Mouse (Mus musculus) left cerebral cortex, postnatal 4 days (tissue): Measurements from ENCODE around the gene Tm6sf1. TPM values are rescaled to one million over a fixed set of nuclear protein-coding genes. Genes with fewer than 3 reads are reported as not detected.
A peak's percentile ranks its signal among the peaks of the same experiment; 100 is the strongest.

Experiments
- DNase-seq: peaks from one replicate; pipeline ENCODE4 v3.0.0-alpha.2; 2022
- intact Hi-C: fragments of 180-260 bp; cut with DNase I; formaldehyde crosslinking; loops from one replicate; pipeline ENCODE4 v1.15.1; 2025
- total RNA-seq, 2 experiments: library from RNA; stranded (reverse); gene quantifications; 2 replicates each; pipeline ENCODE4 v1.2.3; 2021

The Tm6sf1 gene
- total RNA-seq, 2 experiments from 2014 or later: 13.9 to 14.1 TPM

GRCm38 (mm10) chr7:81880286-81880685 lies 21.5 kb downstream of the Tm6sf1 start:
- no peak for DNase-seq
- intact Hi-C loops: no loop called here

GRCm38 (mm10) chr7:81880797-81881196 lies 22.0 kb downstream of the Tm6sf1 start:
- intact Hi-C loops: no loop called here
- no peak for DNase-seq

GRCm38 (mm10) chr7:81881600-81881999 lies 22.8 kb downstream of the Tm6sf1 start:
- DNase-seq: peak; percentile 49
- intact Hi-C loops: no loop called here

GRCm38 (mm10) chr7:81885128-81885527 lies 26.3 kb downstream of the Tm6sf1 start:
- DNase-seq: no peak
- intact Hi-C loops: no loop called here

GRCm38 (mm10) chr7:81899361-81899760 lies 40.6 kb downstream of the Tm6sf1 start:
- DNase-seq: no peak
- intact Hi-C loops: no loop called here

- intact Hi-C loops: no loop called here
- no peak for DNase-seq
These were observed 45.3 kb downstream of the Tm6sf1 start for GRCm38 (mm10) chr7:81904094-81904493.

- DNase-seq: no peak
- intact Hi-C loops: no loop called here
These were observed 46.1 kb downstream of the Tm6sf1 start for GRCm38 (mm10) chr7:81904926-81905325.

GRCm38 (mm10) chr7:81918316-81918715 lies 59.5 kb downstream of the Tm6sf1 start:
- intact Hi-C loops: no loop called here
- peak; percentile 46 for DNase-seq

- DNase-seq: no peak
- intact Hi-C loops: no loop called here
These were observed 61.5 kb downstream of the Tm6sf1 start for GRCm38 (mm10) chr7:81920314-81920713.

- DNase-seq: no peak
These were observed 62.7 kb downstream of the Tm6sf1 start for GRCm38 (mm10) chr7:81921379-81921952.

GRCm38 (mm10) chr7:81928998-81929397 lies 70.2 kb downstream of the Tm6sf1 start:
- intact Hi-C loops: no loop called here

More at GRCm38 (mm10) chr7:81921379-81921952, 62.7 kb downstream of the Tm6sf1 start:
- intact Hi-C loops: no loop called here

GRCm38 (mm10) chr7:81932521-81933045 lies 73.8 kb downstream of the Tm6sf1 start:
- intact Hi-C loops: loop anchor here (10.0 kb wide), 1 partner anchor 118 kb away; no protein-coding TSS in a partner anchor
- no peak for DNase-seq

More at GRCm38 (mm10) chr7:81928998-81929397, 70.2 kb downstream of the Tm6sf1 start:
- no peak for DNase-seq

GRCm38 (mm10) chr7:81933061-81933600 lies 74.3 kb downstream of the Tm6sf1 start:
- DNase-seq: peak; percentile 14
- intact Hi-C loops: loop anchor here (10.0 kb wide), 1 partner anchor 118 kb away; no protein-coding TSS in a partner anchor

GRCm38 (mm10) chr7:81933601-81934266 lies 74.9 kb downstream of the Tm6sf1 start:
- intact Hi-C loops: loop anchor here (10.0 kb wide), 1 partner anchor 119 kb away; no protein-coding TSS in a partner anchor
- DNase-seq: peak; percentile 79

Other genes starting within 250 kb of the Tm6sf1 start
- 10 to 100 TPM; 51.8 to 54.3 TPM for gene Homer2, start 151.5 kb upstream of the Tm6sf1 start, total RNA-seq
- 10 to 100 TPM; 54.5 to 61.9 TPM for gene Ramac, start 96.1 kb upstream of the Tm6sf1 start, total RNA-seq
- 10 to 100 TPM; 41.1 to 49.1 TPM for gene 3110040N11Rik, start 69.5 kb upstream of the Tm6sf1 start, total RNA-seq
- 100 to 1,000 TPM; 130 to 133 TPM for gene Btbd1, start 29.6 kb upstream of the Tm6sf1 start, total RNA-seq
- gene Gm10160, start 3.2 kb upstream of the Tm6sf1 start, total RNA-seq: not detected
- gene Hdgfl3, start 75.5 kb downstream of the Tm6sf1 start, total RNA-seq: 100 to 1,000 TPM; 124 to 126 TPM
- gene Bnc1, start 133.3 kb downstream of the Tm6sf1 start, total RNA-seq: not detected